Mouse (Mus musculus) liver, adult (tissue): ENCODE data around the gene Trdmt1.

Experiments
- GATA4 ChIP-seq: IDR thresholded peaks from 2 replicates; pipeline ENCODE4 v1.6.1; 2014; ENCODE audit warnings: mild to moderate bottlenecking, low read length; ENCODE audit not compliant: insufficient replicate concordance

Gene Trdmt1

GRCm38 (mm10) chr2:13480744-13481143 lies 63.7 kb downstream of the Trdmt1 start:
- TF ChIP-seq GATA4 = no peak

GRCm38 (mm10) chr2:13479165-13479564 lies 65.3 kb downstream of the Trdmt1 start:
- TF ChIP-seq GATA4 = no peak

DNA sequence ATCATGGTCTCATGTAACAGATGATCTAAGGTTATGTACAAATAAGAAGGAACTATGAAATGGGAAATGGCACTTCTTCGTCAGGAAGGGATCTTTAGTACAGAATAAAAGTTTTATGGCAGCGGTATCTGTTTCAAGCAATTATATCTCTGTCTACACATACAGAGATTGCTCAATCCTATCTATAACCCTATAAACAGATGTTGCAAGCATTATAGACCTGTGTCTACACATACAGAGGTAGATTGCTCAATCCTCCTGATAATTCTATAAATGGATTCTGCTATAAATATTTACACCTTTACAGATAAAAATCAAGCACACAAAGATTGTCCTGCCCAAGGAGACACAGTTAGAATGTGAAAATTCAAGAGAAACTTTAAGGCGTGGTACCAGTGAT lies 74.4 kb downstream of the Trdmt1 start:
- no peak for TF ChIP-seq GATA4

DNA sequence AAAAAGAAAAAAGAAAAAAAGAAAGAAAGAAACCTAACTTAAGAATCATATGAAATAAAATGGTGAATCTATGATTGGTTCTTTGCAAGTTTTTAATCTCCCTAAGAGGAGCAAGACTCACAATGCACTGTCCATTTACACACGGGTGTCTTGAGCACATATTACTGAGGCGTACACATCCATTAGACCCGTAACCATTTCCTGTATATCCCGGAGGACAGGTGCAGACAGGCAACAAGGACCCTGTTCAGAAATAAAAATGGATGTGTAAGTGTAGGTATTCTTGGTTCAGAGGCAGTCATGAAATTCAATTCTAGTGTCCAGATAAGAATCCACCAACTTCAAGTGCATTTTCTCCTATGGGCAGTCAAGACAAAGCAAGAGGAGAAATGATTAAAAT lies 74.8 kb downstream of the Trdmt1 start:
- no peak for TF ChIP-seq GATA4

GRCm38 (mm10) chr2:13466685-13467084 lies 77.8 kb downstream of the Trdmt1 start:
- TF ChIP-seq GATA4 = no peak
